Mouse (Mus musculus) brain, adult 2 months (tissue): ENCODE measurements around the gene Serpine2.
A peak's percentile ranks its signal among the peaks of the same experiment; 100 is the strongest.

Experiments
- DNase-seq: peaks from one replicate; pipeline ENCODE4 v3.0.0; 2011; ENCODE audit warnings: low read depth, low spot score

The Serpine2 gene

DNA sequence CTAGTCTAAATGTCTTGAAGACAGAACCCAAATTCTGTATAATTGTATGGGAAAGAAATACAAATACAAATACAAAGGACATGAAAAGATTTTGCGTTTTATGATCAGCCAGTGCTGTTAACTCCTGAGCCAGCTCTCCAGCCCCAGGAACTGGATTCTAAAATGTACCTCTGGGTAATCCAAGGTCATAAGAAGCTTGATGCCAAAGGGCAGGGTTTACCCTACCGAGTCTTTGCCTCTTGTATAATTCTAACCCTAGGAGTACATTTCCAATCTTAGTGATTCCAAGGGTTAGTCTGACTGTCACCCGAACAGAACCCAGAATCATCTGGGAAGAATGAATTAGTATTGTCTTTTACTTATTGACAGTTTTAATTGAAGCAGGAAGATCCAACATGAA, 45.5 kb downstream of the Serpine2 start:
- no peak for DNase-seq

DNA sequence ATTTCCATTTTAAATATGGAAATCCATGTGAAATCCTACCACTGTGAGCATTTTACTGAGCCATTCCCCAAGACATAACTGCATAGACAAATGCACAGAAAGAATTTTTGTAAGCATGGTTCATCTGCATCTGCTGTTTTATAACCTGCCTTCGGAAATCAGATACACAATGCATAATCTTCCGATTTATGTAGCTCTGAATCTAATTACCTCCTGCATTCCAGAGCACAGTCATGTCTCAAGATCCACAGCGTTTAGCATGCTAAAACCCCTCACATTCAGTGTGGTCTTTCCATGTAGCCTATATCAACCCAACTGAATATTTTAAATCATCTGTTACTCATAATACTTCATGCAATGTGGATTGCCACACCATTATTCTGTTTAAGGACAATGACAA, 51.5 kb downstream of the Serpine2 start:
- no peak for DNase-seq

DNA sequence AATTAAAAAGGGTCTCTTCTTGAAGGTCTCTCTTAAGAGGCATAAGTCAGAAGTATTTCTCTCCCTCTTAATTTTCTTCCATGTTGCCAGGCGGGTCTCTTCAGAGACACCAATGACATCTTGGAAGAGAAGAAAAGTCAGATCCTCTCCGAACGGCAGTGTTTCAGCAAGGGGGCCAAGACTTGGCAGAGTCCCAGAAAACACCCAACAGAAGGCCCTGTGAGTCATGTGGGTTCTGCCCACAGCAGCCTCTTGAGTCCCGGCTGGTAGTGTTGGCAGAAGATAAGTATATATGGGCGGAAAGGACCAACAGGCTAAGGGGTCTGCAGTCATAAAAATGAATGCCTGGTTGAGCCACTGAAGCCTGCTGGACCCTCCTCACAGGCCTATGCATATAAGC, 54.1 kb downstream of the Serpine2 start:
- DNase-seq = peak; percentile 58

DNA sequence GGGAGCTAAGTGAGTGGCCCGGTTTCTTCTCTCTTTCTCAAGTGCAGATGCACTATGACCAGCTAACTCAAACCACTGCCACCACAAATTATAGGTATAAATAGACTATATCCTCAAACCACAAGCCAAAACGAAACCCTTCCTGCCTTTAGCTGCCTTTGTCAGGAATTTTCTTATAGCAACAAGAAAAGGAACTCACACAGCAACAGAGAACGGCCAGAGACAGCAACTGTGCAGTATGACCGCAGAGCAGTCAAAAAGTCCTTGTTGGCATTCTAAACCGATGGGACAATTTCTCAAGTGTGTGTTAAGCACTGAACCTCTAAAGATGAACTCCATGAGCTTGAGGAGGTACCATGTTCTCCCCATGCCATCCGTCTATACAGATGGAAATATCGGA, 57.4 kb downstream of the Serpine2 start:
- no peak for DNase-seq

DNA sequence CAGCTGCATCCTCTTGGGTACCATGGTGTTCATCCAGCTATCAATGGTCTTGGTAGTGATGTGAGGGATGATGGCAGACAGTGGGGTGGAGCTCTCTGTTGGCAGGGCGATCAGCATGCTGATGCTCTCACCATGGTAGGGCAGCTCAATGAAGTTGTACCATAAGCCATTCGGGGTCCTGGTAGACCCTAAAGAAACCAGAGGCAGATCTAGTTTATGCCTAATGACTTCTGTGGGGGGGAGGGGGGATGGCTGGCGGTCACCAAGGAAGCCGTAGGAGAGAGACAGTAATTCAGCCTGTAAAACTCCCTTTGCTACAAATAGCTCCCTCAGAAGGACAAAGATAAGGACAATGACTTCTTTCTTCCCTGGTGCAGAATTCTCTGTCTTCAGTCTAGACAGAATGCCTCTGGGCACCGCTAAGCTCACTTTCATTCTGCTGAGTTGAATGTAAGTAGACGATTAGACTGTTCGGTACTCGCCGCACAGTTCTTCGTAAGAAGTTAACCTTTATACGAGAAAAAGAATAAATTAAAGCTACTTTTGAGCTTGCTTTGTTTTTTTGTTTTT, 58.0 kb downstream of the Serpine2 start:
- DNase-seq = no peak

DNA sequence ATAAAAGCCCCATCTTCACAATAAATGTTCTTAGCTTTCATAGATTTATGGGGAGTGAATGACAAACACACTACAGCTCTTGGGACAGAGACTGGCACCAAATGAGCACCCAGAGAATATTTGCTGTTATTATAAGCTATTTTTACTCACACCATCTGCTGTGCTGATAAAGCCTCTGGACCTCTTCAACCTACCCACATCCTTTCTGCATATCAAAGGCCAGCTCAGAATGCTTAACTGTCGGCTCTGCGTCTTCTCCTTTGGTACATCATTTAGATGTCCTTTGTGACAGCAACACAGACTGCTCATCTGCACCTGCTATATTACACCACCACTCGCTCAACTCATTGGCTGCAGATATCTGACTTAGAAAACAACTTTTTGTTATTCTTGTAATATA, 63.9 kb downstream of the Serpine2 start:
- no peak for DNase-seq

DNA sequence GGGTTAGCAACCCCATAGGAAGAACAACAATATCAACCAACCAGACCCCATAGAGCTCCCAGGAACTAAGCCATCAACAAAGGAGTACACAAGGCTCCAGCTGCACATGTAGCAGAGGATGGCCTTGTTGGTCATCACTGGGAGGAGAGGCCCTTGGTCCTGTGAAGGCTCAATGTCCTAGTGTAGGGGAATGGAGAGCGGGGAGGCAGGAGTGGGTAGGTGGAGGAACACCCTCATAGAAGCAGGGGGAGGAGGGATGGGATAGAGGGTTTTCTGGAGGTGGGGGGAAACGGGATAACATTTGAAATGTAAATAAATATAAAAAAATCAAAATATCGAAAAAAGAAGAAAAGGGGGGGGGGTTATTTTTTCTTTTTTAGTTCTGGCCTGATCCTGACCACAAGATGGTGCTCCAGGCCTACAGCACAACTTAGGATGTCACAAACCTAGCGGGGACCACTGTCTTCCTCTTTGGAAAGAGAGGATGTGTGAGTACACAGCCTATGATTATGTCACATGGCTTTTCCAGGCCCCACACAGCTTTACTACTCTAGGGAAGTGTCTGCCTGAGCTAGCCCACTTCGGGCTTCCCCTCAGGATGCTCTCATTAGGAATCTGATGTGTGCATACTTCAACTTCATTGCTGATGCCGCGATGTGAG, 74.6 kb downstream of the Serpine2 start:
- peak; percentile 72 for DNase-seq

DNA sequence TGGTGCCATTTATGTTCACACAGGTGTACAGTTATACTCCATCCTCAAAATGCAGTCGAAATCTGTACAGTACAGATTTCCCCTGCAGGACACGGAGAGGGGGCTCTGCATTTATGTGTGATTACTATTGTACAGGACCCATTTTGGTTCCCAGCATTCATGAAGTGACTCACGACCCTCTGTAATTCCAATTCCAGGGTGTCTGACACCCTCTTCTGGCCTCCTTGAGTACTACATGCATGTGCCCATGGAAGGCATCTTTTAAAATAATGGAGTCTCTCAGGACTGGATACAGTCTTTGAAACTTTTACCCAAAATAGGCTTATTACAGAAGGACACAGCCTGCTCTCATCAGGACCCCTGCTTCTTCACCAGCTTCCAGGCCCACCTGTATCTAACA, 78.5 kb downstream of the Serpine2 start:
- DNase-seq = no peak

DNA sequence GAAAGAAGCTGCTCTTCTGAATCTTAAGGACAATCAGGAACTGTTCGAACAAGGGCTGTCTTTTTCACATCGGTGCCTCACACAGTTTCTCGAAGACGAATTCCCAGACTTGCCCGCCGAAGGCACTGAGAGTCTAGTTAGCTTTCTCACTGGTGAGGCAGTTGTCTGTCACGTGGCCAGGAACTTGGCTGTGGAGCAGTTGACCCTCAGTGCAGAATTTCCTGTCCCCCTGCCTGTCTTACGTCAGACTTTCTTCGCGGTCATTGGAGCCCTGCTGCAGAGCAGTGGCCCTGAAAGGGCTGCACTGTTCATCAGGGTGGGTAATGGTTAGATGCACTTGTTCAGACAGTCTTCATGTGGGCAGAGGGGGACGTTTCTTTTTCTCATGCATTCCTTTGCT, 83.0 kb downstream of the Serpine2 start:
- no peak for DNase-seq

DNA sequence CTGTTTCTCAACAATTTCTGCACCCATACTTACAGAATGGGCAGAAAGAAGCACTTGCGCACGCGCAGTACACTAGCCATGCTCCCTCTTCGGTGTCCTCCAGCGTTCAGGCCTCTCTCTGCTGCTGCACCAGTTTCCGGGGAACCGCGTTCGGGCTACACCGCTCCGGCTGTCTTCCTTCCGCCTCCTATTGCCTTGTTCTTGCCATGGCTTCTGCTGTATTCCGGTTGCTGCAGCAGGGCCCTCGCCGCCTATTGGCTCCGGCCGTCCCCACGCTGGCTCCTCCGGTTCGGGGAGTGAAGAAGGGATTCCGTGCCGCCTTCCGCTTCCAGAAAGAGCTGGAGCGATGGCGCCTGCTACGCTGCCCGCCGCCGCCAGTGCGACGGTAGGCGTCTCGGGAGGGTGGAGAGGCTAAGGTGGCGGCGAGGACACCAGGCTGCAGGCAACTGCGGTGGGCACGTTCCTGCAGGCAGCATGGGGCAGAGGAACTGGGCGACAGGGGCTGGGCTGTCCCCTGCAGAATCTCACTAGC, 85.0 kb downstream of the Serpine2 start, which contains the start of the genes Mrpl44 and Wdfy1:
TSS of gene Mrpl44 (plus strand) at position 92 of the 532 bp plus-strand sequence.
TSS of gene Wdfy1 (minus strand) at position 217 of the 532 bp plus-strand sequence.
- DNase-seq = peak; percentile 99

DNA sequence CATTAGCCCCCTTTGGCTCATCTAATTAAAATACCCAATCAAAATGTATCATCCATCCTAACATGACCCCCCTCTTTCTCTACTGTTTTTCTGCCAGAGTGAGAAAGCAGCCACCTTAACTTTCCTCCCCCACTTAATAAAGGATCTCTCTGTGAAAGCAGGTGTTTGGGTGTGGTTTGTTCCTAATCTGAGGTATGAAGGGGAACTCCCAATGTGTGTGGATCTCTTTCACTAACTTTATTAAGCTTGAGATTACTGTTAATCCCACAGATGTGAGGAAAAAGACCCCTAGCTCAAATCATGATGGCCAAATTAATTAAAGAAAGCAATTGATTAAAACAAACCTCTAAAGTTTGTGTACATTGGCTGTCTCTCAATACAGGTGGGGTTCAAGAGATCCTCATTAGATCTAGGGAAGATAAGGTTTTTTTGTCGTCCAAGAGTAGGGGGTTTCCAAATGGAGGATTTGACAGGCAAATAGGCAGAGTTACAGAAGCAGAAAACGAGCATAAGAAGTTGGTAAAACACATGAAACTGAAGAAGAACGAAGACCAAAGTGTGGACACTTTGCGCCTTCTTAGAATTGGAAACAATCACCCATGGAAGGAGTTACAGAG, 86.7 kb downstream of the Serpine2 start:
- DNase-seq = no peak

DNA sequence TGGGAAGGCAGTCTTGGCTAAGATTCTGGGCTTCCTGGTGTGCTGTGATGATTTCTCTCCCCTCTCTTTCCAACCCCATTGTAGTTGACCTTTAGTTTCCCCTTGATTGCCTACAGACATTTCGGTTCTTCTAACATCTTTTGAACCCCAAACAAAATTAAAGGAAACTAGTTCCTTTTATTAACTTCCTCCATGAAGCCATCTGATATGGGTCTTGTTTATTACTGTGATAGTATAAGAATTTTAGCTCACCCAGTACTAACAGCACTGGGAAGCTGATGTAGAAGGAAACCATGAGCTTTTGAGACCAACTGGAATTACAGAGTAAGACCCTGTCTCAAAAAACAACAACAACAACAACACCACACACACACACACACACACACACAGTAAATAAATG, 92.7 kb downstream of the Serpine2 start:
- DNase-seq = no peak

DNA sequence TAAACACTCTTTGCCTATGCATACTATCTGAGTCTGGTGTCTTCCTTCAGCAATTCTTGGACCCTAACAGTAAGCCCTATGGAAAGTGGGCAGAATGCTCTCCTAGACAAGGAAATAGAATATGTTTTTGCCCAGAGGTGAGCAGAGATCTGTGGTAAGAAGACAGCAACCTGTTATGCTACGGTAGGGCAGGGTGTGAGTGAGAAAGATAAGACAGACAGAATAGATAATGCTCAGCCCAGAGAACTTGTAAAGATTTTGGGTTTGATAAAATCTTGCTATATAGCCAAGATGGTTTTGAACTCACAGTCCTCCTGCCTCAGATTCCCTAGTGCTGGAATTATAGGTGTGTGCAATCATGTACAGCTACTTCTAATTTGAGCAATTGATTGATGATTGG, 96.5 kb downstream of the Serpine2 start:
- DNase-seq = no peak

DNA sequence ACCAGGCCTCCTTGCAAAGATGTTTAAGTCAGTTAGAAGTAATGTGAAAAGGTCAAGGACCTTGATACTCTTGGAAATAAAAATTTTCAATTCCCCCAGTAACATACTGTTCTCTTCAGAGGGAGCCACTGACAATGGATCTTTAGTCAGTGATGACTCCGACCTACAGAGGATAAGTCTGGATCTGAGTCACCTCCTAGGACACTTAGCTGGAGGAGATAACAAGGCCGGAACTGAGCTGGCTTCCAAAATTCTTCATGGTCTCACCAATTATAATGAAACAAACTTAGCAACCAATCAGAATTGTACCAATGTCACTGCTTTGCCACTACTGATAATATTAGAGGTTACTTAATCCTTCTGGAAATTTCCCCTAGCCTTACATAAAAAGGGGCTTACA, 96.9 kb downstream of the Serpine2 start:
- no peak for DNase-seq

DNA sequence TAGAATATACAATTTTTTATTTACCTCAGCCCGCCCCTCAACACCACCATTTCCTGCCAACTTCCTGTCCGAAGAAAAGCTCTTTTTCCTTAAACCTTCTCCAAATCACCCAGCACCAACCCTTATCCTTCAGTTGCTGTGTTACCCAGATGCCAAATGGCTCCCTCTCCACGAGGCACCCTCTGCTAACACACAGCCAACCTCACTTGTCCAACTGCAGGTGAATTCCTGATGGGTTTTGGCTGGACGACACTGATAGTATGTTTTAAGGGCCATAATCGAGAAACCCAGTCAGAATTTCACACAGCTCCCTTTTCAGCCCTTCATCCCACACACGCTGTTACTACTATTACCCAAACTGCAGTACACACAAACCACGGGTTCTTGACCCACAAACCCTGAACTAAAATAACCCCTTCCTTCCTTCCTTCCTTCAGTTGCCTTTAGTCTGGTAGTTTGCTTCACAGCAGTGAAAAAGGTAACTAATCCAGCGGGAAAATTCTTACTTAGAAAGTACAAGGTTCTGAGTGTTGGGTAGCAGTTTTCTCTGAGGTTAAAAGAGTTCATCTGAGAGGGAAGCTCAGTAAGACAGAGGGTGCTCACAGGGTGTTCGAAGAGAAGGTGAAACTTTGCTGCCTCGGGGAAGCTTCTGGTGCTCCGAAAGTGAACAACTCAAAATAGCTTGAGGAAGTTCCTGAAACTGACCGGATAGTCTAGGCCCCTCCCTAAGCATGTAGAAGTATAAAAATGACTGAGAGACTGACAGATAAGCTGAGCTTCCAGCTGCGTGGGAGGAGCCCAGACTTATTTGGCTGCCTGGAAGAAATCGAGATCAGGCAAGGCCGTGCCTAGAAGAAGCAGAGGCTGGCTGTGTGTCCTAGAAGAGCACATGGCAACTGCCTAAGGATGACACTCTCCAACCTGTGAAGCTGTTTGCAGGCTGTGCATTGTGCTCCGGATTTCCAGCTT, 98.4 kb downstream of the Serpine2 start:
- DNase-seq = peak; percentile 47

DNA sequence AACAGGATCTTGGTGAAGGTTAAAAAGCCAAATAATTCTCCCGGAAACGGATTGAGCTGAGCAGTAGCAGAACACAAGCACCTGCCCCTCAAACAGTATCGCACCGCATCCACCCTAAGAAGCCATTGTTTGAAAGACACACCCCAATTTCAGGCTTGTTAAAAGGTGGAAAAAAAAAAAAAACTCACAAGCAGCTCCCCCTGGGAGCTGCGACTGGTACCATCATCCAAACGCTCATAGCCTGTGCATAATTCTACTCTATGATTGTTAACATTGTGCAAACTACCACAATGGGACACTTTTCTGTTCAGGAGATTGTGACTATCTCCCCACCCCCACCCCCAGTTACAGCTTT, 99.1 kb downstream of the Serpine2 start:
- no peak for DNase-seq

DNA sequence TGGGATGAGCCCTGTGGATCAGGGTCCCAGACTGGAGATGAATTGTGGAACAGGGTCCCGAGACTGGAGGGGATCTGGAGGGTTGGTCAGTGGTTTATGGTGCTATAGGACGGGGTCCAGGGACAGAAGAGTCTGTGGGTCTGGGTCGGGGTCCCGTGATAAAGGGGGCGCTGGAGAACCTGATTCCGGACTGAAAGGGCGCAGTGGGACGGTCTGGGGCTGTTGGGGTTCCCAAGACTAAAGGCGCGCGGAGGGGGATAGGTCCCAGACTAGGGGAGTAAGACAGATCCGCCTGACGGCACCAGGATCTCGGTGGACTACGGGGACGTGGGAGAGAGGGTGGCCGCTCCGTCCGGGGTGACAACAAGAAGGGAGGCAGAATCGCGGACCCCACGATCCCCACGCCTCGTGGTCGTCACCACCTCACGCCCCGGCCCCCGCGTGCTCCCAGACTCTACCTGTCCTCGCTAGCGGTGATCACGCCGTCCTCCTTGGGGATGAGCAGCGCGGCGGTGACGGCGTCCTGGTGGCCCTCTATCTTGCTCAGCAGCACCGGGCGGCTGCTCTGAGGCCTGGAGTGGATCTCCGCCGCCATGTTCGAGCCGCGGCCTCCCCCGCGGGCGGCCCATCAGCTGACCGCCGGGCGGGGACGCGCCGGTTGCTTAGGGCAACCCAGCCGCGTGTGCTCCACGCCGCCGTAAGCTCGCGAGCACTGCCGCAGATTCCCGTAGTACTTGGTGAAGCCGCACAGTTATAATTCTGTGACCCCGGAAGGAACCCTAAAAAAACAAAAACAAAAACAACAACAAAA, 99.7 kb downstream of the Serpine2 start:
- DNase-seq = peak; percentile 95

DNA sequence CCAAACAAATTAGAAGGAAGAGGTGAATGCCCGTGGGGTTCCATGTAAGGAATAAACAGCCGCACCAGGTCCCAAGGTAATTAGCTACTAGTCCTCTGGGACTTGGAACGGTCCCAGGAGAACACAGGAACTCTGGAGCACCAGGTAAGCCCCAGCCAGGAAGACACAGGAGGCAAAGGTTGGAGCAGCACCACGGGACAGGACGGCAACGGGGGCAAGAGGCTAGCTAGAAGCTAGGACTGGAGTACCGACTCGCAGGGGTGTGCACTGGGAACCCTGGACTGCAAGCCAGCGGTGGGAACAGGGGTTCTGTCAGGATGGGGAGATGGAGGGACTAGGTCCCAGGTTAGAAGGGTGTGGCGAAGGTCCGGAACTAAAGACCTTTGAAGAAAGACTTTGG, 100.3 kb downstream of the Serpine2 start:
- no peak for DNase-seq

DNA sequence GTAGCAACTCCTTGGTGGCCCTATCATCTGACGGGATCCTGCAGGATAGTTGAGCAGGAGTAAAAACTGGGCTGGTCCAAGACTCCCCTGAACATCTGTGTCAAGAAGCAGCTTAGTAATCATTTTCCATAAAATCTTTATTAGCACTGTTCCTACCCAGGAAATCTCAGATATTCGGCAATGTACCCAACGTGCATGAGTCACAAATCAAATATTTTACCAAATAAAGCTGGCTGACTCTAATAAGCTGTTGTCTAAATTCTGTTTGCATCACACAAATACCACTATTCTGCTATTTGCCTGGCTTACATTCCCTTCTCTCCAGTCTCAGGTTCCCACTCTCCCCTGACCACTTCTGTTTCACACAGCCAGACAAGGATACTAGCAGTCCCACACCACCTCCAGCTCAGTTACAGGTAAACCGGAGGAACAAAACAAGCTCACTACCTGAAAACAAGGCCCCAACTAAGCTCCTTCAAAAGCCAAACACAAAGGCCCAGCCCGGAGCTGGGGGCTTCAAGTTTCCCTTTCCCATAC, 101.5 kb downstream of the Serpine2 start:
- DNase-seq = no peak

DNA sequence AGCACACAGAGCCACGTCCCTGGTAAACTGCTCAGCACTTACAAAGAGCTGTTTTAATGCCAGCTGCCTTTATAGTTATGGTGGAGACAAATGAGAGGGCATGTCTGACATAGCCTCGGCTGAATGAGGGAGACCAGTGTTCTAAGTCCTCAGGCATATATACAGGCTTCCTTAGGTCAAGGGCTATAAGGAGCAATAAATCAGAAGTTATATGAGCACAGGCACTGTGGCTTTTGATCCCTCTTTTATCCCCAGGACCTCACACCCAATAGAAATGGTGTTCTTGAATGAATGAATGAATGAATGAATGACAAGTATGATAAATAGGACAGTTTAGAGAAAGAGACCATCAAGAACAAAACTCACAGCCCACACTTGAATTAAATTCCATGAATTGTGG, 102.0 kb downstream of the Serpine2 start:
- DNase-seq = no peak

DNA sequence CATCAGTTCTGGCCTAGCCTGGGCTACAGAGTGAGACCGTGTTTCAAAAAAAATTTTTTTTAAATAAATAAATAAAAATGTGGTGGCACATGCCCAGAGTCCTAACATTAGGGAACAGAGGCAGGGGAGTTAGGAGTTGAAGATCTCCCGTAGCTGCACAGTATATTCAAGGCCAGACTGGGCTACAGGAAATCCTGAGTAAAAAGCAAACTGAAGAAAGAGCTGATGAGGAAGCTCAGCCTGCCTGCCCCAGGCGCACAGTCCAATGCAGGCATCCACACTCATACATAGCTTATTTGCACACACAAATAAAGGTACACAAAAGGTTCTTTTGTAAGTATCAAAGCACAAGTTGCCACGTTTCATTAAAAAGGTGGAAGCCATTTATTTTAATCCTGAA, 103.4 kb downstream of the Serpine2 start:
- no peak for DNase-seq
